Mouse (Mus musculus): ENCODE results near the gene Agmo.

GRCm38 (mm10) chr12:37507406-37507805 is 266.0 kb downstream of the Agmo start:
- TF ChIP-seq CTCF (IDR thresholded peaks at IDR 0.05; ENCODE audit: borderline replicate concordance, insufficient read depth, low read length): no peak
- no peak for TF ChIP-seq POLR2A (IDR thresholded peaks at IDR 0.05; ENCODE audit: low read depth, low read length)
